Mouse (Mus musculus) liver, embryonic 16.5 days (tissue): ENCODE data around the gene Uhrf1. TPM values are rescaled to one million over a fixed set of nuclear protein-coding genes. Genes with fewer than 3 reads are reported as not detected.

ENCODE experiments used
- ATAC-seq: fragments of 200-750 bp; cut with Nextera tagmentation; 2 replicates; pipeline ENCODE4 v1.8.0; 2017; ENCODE audit warnings: low read depth, mild to moderate bottlenecking, moderate number of reproducible peaks, moderate library complexity
- H3K27ac ChIP-seq: fragments of 300-500 bp; sonication (generic); 2 replicates; pipeline ENCODE4 v1.5.1; 2014; ENCODE audit warnings: mild to moderate bottlenecking, low read length
- H3K27me3 ChIP-seq: fragments of 300-500 bp; sonication (generic); 2 replicates; pipeline ENCODE4 v1.6.1; 2014; ENCODE audit warnings: low read depth, low read length, mixed read lengths; ENCODE audit not compliant: control insufficient read depth, insufficient read depth
- H3K36me3 ChIP-seq: fragments of 300-500 bp; sonication (generic); 2 replicates; pipeline ENCODE4 v1.6.1; 2014; ENCODE audit warnings: mild to moderate bottlenecking; ENCODE audit not compliant: control insufficient read depth, insufficient read depth
- H3K4me1 ChIP-seq: fragments of 300-500 bp; sonication (generic); 2 replicates; pipeline ENCODE4 v1.6.1; 2014; ENCODE audit warnings: low read depth, low read length, mixed read lengths; ENCODE audit not compliant: control insufficient read depth
- H3K4me2 ChIP-seq: fragments of 300-500 bp; sonication (generic); 2 replicates; pipeline ENCODE4 v1.6.1; 2014; ENCODE audit warnings: low read depth, low read length, mixed read lengths
- H3K4me3 ChIP-seq: fragments of 300-500 bp; sonication (generic); 2 replicates; pipeline ENCODE4 v1.5.1; 2014; ENCODE audit warnings: low read depth, mild to moderate bottlenecking, low read length
- H3K9ac ChIP-seq: fragments of 300-500 bp; sonication (generic); 2 replicates; pipeline ENCODE4 v1.6.1; 2014; ENCODE audit warnings: low read depth, low read length
- H3K9me3 ChIP-seq: fragments of 300-500 bp; sonication (generic); replicated peaks from 2 replicates; pipeline ENCODE4 v1.6.1; 2016; ENCODE audit warnings: low read length; ENCODE audit not compliant: control insufficient read depth
- WGBS: fragments of 180-500 bp; shearing (Covaris S2); extraction: QIAGEN DNeasy Blood & Tissue Kit; methylation state at CpG from one replicate; pipeline ENCODE4 v1.1.7; 2014; ENCODE audit not compliant: insufficient replicate concordance; 5-methylcytosine and 5-hydroxymethylcytosine counted together
- polyA plus RNA-seq: library from polyadenylated mRNA; unstranded; fragments of >200 nt; fragmentation: Nextera tagmentation; extraction: Ambion mirVana; gene quantifications from 2 replicates; pipeline ENCODE4 v1.2.1, GENCODE M21; 2015

The Uhrf1 gene
- polyA plus RNA-seq, 1 experiment from 2014 or later, result 86.0 TPM

DNA sequence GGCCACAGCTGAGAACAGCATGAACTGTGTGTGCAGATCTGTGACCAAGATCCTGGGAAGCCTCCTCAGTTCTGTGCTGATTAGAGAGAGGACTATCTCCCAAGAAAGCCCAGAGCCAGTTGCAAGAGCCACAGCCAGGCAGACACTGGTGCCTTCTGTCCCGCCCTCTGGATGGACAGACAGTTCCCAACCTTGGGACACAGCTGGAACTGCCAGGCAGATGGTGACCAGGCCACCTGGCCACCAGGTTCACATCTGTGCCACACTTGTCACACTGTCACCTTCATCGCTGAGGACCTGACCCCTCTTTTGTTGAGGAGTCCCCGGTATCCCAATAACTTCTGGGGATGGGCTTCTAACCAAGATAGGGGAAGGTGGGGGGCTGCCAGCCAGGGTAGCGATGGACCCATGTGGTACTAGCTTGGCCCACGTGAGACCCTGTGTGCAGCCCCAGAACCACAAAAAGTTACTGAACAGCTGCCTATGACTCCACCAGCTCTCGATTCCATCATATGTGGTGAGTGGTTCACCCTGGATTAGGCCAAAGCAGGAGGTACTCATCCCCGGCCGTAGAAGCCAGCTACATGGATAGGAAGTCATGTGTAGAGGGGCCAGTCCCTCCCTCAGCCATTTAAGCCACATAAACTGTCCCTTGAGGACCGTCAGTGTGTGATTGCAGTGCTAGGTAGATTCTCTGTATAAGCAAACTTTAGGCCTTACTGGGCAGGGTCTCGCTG is 43.7 kb upstream of the Uhrf1 start:
- Histone ChIP-seq H3K27me3 (no peaks in the 10 kb centered on the region), H3K27ac (no peak overlapping the region), H3K4me3 (no peak overlapping the region), H3K4me2 (no peak overlapping the region), H3K9me3 (no peaks in the 10 kb centered on the region), H3K36me3 (peaks cover 24% of the 10 kb centered on the region), H3K9ac (no peak overlapping the region), H3K4me1 (peaks cover 39% of the 10 kb centered on the region)
- no peak for ATAC-seq
- WGBS, result 79% methylated on average over 10 of the region's 10 CpGs

DNA sequence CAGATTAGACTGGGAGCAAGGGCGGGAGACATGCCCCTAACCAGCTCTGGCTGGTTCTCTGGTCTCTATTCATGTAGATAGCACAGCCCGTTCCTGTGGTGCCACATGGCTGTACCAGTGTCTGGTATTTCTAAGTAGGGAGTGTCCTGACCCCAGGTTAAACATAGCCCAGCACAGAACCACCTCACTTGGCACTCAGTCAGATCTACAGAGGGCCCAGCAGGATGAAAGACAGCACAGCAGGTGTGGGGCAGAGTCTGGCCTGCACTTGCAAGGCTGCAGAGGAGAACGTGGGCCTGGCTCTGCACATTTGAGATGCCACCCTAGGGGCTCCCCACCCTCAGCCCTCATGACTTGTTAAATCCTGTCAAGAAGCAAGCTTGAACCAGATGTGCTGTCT is 42.0 kb upstream of the Uhrf1 start:
- no peak overlapping the region for H3K27ac ChIP-seq
- H3K36me3 ChIP-seq, result peaks cover 24% of the 10 kb centered on the region
- no peak for ATAC-seq
- no peaks in the 10 kb centered on the region for H3K9me3 ChIP-seq
- no peak overlapping the region for H3K4me3 ChIP-seq
- no peak overlapping the region for H3K4me2 ChIP-seq
- whole genome bisulfite sequencing, result 65% methylated on average over 3 of the region's 3 CpGs
- no peak overlapping the region for H3K9ac ChIP-seq
- no peaks in the 10 kb centered on the region for H3K27me3 ChIP-seq
- H3K4me1 ChIP-seq, result peaks cover 38% of the 10 kb centered on the region

- 52% methylated on average over 3 of the region's 3 CpGs for WGBS
- Histone ChIP-seq H3K27ac (no peak overlapping the region), H3K4me1 (peaks cover 34% of the 10 kb centered on the region)
These were observed 40.5 kb upstream of the Uhrf1 start for GRCm38 (mm10) chr17:56262645-56263094.

DNA sequence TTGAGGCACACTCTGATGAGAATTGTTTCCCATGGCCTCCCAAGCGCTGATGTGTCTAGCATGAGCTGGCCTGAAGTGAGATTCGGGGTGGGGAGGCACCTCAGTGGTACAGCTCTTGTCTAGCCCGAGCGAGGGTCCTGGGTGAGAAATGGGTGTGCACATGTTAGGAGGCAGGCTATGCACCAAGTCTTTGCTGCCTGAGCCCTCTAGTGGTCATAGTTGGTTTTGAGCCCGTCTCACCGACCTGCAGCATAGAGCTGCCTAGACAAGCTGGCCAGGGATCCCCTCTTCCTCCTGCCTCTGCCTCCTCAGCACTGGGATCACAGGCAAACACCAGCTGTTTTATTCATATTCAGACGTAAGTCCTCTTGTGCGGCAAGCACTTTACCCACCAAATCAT is 39.1 kb upstream of the Uhrf1 start:
- 19% methylated on average over 8 of the region's 8 CpGs for WGBS
- peaks cover 21% of the 10 kb centered on the region for H3K4me1 ChIP-seq
- peak; percentile 57 for ATAC-seq
- H3K27me3 ChIP-seq, result no peaks in the 10 kb centered on the region
- no peak overlapping the region for H3K27ac ChIP-seq
- H3K4me2 ChIP-seq, result no peak overlapping the region
- H3K9me3 ChIP-seq, result no peaks in the 10 kb centered on the region
- H3K4me3 ChIP-seq, result no peak overlapping the region
- H3K9ac ChIP-seq, result no peak overlapping the region
- peaks cover 22% of the 10 kb centered on the region for H3K36me3 ChIP-seq

More at GRCm38 (mm10) chr17:56262645-56263094, 40.5 kb upstream of the Uhrf1 start:
- Histone ChIP-seq H3K4me3 (no peak overlapping the region), H3K36me3 (peaks cover 24% of the 10 kb centered on the region), H3K27me3 (no peaks in the 10 kb centered on the region), H3K9ac (no peak overlapping the region), H3K4me2 (no peak overlapping the region), H3K9me3 (no peaks in the 10 kb centered on the region)
- no peak for ATAC-seq

DNA sequence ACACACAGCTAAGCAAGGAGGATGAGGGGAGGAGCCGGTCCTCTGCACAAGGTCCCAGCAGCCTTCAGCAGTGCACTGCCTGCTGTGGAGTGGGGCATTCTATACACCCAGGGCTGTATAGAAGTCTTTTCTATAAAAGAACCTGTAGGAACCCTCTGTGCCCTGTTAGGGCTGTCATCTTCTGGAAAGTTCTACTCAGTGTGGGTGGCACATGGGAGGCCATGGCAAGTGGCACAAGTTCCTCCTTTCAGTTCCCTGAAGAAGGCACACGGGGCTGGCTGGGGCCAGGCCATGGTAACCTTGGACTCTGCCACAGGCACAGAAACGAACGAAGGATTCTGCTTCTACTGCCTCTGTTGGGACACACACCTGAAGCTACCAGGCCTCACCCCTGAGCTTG is 38.1 kb upstream of the Uhrf1 start:
- Histone ChIP-seq H3K4me1 (peaks cover 19% of the 10 kb centered on the region), H3K4me2 (no peak overlapping the region), H3K36me3 (peaks cover 14% of the 10 kb centered on the region), H3K9ac (no peak overlapping the region), H3K4me3 (no peak overlapping the region), H3K9me3 (no peaks in the 10 kb centered on the region), H3K27ac (0 out of 2 replicates have a peak overlapping the region, but pooled peaks have one; percentile 45), H3K27me3 (no peaks in the 10 kb centered on the region)
- ATAC-seq, result no peak
- 66% methylated on average over 4 of the region's 4 CpGs for WGBS

- 47% methylated on average over 3 of the region's 3 CpGs for WGBS
- H3K4me3 ChIP-seq, result no peak overlapping the region
- peaks cover 16% of the 10 kb centered on the region for H3K4me1 ChIP-seq
- no peak overlapping the region for H3K27ac ChIP-seq
- peaks cover 14% of the 10 kb centered on the region for H3K36me3 ChIP-seq
- no peaks in the 10 kb centered on the region for H3K9me3 ChIP-seq
- no peak for ATAC-seq
- H3K9ac ChIP-seq, result no peak overlapping the region
- no peak overlapping the region for H3K4me2 ChIP-seq
- no peaks in the 10 kb centered on the region for H3K27me3 ChIP-seq
These were observed 37.3 kb upstream of the Uhrf1 start for GRCm38 (mm10) chr17:56265869-56266268.

GRCm38 (mm10) chr17:56266271-56266670 is 36.9 kb upstream of the Uhrf1 start:
- Histone ChIP-seq H3K9me3 (no peaks in the 10 kb centered on the region), H3K27ac (peak overlapping the region; percentile 25; the same call in 1 of the 2 replicates), H3K9ac (no peak overlapping the region), H3K36me3 (peaks cover 15% of the 10 kb centered on the region), H3K27me3 (no peaks in the 10 kb centered on the region), H3K4me3 (no peak overlapping the region), H3K4me2 (no peak overlapping the region), H3K4me1 (peaks cover 13% of the 10 kb centered on the region)
- 52% methylated on average over 3 of the region's 3 CpGs for WGBS
- ATAC-seq, result no peak

- peak; percentile 79 for ATAC-seq
- H3K36me3 ChIP-seq, result peaks cover 8% of the 10 kb centered on the region
- H3K4me1 ChIP-seq, result peaks cover 29% of the 10 kb centered on the region
- peak overlapping the region; percentile 51 for H3K4me3 ChIP-seq
- 19% methylated on average over 12 of the region's 12 CpGs for WGBS
- peak overlapping the region; percentile 68 for H3K4me2 ChIP-seq
- peak overlapping the region; percentile 65 for H3K27ac ChIP-seq
- H3K9me3 ChIP-seq, result no peaks in the 10 kb centered on the region
- H3K9ac ChIP-seq, result peak overlapping the region; percentile 58
- H3K27me3 ChIP-seq, result no peaks in the 10 kb centered on the region
These were observed 33.9 kb upstream of the Uhrf1 start for GRCm38 (mm10) chr17:56269153-56269630.

- WGBS, result 55% methylated on average over 3 of the region's 3 CpGs
- Histone ChIP-seq H3K27ac (peak overlapping the region; percentile 60), H3K27me3 (no peaks in the 10 kb centered on the region), H3K9me3 (no peaks in the 10 kb centered on the region), H3K4me2 (peak overlapping the region; percentile 68), H3K4me3 (no peak overlapping the region), H3K4me1 (peaks cover 30% of the 10 kb centered on the region), H3K9ac (peak overlapping the region; percentile 58), H3K36me3 (peaks cover 8% of the 10 kb centered on the region)
- no peak for ATAC-seq
These were observed 33.4 kb upstream of the Uhrf1 start for GRCm38 (mm10) chr17:56269741-56270140.
